Mouse (Mus musculus) splenic B cell, adult 2 months (primary cell): ENCODE measurements at regions not wholly inside any gene's neighbourhood (a gene's known extent, or its start where the extent isn't known, plus 50 kb on each side); places are given as distances from the start of the nearest gene placed in this dataset.
"Not testable (repeated sequence)": the region's sequence is repeated elsewhere in the genome, so short reads cannot be mapped to it uniquely, and the experiment has no call there.

ENCODE experiments used
- DNase-seq: peaks from one replicate; pipeline ENCODE4 v3.0.0-alpha.2; 2011; ENCODE audit warnings: low read depth, low spot score
- H3K27me3 ChIP-seq: 2 replicates; pipeline ENCODE4 v1.6.1; 2012; ENCODE audit warnings: mild to moderate bottlenecking, low read length, moderate library complexity, mixed read lengths; ENCODE audit not compliant: control insufficient read depth, poor library complexity, insufficient read depth, severe bottlenecking
- H3K36me3 ChIP-seq: 2 replicates; pipeline ENCODE4 v1.6.1; 2012; ENCODE audit warnings: mild to moderate bottlenecking, low read length, moderate library complexity, mixed read lengths; ENCODE audit not compliant: control insufficient read depth, poor library complexity, insufficient read depth, severe bottlenecking

DNA sequence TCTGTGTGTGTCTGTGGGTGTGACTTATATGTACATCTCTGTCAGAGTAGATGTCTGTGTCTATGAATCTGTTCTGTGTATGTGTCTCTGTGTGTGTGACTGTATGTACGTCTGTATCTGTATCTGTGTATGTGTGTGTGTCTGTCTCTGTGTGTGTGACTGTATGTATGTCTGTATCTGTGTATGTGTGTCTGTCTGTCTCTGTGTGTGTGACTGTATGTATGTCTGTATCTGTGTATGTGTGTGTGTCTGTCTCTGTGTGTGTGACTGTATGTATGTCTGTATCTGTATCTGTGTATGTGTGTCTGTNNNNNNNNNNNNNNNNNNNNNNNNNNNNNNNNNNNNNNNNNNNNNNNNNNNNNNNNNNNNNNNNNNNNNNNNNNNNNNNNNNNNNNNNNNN lies 88.3 kb downstream of the Sspn start:
- peak; percentile 33 for DNase-seq
- H3K36me3 ChIP-seq, H3K27me3 ChIP-seq: not testable (repeated sequence)
